Mouse (Mus musculus): Measurements from ENCODE around the gene Slc12a3. TPM values are rescaled to one million over a fixed set of nuclear protein-coding genes. Genes with fewer than 3 reads are reported as not detected.

Gene Slc12a3
- 0.04 TPM in 1 of 2 replicates, not detected in the other for polyA plus RNA-seq (2012)

DNA sequence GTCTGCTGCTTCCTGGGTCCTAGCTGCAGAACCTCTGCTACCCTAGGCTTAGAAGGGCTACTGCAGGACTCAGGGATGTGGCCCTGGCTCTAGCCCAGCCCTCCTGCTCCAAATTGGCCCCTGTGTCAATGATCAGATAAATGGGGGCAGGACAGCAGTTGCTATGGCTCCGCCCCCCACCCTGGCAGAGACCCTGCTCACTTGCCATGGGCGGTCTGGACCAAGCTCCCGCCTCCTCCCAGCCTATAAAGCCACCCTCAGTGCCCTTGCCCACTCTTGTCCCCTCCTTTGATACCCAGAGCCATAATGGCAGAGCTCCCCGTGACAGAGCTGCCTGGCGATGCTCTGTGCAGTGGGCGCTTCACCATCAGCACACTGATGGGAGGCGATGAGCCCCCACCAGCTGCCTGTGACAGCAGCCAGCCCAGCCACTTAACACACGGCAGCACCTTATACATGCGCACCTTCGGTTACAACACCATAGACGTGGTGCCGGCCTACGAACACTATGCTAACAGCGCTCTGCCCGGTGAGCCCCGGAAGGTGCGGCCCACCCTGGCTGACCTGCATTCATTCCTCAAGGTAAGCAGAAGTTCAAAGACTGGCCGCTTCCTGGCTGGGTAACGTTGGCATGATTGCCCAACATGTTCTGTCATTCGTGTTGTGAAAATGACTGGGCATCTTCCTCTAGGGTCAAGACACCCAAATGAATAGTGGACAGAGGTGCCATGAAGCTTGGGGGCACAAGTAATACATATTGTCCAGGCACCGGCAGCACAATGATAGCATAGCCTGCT, at the start of gene Slc12a3:
Gene Slc12a3, plus strand, starts transcription at position 270 of the 797 bp plus-strand sequence.
- no peaks in the 10 kb centered on the region for H3K27me3 ChIP-seq (ENCODE audit: control insufficient read depth)
- no peaks in the 10 kb centered on the region for H3K36me3 ChIP-seq (ENCODE audit: control insufficient read depth)
- peaks cover 1% of the 10 kb centered on the region; the same call in 1 of the 2 replicates for H3K4me1 ChIP-seq (ENCODE audit: control insufficient read depth)
- no peaks in the 10 kb centered on the region for H3K9me3 ChIP-seq (ENCODE audit: control insufficient read depth, low read length)
- H3K4me3 ChIP-seq (replicated peaks) = no peak within 1 kb of the TSS
- TF ChIP-seq GATA1 (IDR thresholded peaks at IDR 0.05; ENCODE audit: low read length) = no peak
- TF ChIP-seq TAL1 (IDR thresholded peaks at IDR 0.05; ENCODE audit: low read length) = no peak

DNA sequence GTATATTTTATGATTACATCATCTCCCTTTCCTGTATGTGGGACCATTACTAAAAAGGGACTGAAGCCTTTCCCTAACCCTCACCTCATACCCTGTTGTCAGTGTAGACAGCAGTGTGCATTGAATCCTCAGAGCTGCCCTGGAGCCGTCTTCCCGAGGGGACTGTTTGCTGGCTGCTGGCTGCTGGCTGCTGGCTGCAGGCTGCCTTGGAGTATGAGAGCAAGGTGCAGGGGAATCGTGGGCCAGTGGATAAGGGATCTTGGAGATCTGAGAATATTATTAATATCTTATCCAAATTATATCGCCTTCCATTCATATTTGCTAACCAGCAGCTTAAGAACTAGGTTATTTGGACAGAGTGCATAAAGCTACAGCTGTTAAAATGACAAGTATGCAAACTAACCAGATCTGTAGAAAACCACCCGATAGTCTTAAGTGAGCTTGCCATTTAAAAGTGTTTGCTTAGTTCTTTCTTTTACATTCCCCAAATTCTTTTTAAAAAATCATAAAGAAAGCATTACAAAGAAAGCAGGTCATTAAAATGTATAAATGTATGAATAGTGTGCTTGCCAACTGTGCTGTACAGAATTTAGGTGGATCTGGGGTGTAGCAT, 48.9 kb upstream of the Slc12a3 start:
- Histone ChIP-seq H3K4me3 (replicated peaks) (no peak overlapping the region), H3K36me3 (ENCODE audit: control insufficient read depth) (peaks cover 3% of the 10 kb centered on the region; the same call in 1 of the 2 replicates), H3K27me3 (ENCODE audit: control insufficient read depth) (no peaks in the 10 kb centered on the region), H3K9me3 (ENCODE audit: control insufficient read depth, low read length) (no peaks in the 10 kb centered on the region), H3K4me1 (ENCODE audit: control insufficient read depth) (peaks cover 8% of the 10 kb centered on the region)
- TF ChIP-seq GATA1 (IDR thresholded peaks at IDR 0.05; ENCODE audit: low read length) (no peak), TAL1 (IDR thresholded peaks at IDR 0.05; ENCODE audit: low read length) (no peak)

DNA sequence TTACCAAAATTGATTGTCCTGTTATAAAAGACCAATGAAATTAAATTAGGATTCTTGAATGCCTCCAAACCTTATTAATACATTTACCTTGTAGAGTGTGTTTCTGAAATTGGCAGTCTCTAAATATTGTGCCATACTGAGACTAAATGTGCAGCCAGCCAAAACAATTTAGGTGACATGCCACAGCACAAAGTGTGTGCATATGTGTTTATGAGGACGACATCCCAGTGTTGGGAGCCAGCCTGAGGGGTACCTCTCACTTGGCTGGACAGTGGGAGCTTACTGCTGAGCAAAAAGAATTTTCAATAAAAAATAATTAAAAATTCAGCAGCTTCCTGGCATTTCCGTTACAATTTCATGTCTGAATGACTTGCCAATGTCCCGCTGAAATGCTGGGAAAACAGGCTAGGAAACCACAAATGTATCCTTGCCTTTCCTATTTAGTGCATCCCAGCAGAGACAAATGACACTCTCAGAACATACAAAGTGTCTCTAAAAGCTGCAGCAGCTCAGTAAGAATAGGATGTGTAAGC, 46.5 kb upstream of the Slc12a3 start:
- TF ChIP-seq GATA1 (IDR thresholded peaks at IDR 0.05; ENCODE audit: low read length) (no peak), TAL1 (IDR thresholded peaks at IDR 0.05; ENCODE audit: low read length) (no peak)
- Histone ChIP-seq H3K4me3 (replicated peaks) (no peak overlapping the region), H3K36me3 (ENCODE audit: control insufficient read depth) (peaks cover 3% of the 10 kb centered on the region), H3K4me1 (ENCODE audit: control insufficient read depth) (peaks cover 8% of the 10 kb centered on the region), H3K9me3 (ENCODE audit: control insufficient read depth, low read length) (no peaks in the 10 kb centered on the region), H3K27me3 (ENCODE audit: control insufficient read depth) (no peaks in the 10 kb centered on the region)

DNA sequence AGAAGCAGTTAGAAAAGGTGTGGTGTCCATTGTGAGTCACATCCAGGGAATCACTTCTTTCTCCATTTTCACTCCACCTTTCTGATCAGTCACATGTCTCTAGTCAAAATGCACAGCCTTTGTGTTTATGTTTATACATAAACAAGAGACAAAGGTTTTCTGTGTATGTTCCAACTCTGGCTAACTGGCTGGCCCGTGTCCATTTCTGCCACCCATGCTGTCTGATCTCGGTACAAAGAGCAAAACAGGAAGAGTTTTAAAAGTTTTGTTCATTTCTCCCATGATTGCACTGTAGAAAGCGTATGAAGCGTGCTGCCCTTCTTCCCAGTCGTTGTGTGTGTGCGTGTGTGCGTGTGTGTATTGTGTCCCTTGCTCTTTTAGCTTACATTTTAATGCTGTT, 44.8 kb upstream of the Slc12a3 start:
- no peaks in the 10 kb centered on the region for H3K27me3 ChIP-seq (ENCODE audit: control insufficient read depth)
- TF ChIP-seq TAL1 (IDR thresholded peaks at IDR 0.05; ENCODE audit: low read length) (no peak), GATA1 (IDR thresholded peaks at IDR 0.05; ENCODE audit: low read length) (no peak)
- H3K4me3 ChIP-seq (replicated peaks) = no peak overlapping the region
- H3K9me3 ChIP-seq (ENCODE audit: control insufficient read depth, low read length) = no peaks in the 10 kb centered on the region
- peaks cover 7% of the 10 kb centered on the region for H3K36me3 ChIP-seq (ENCODE audit: control insufficient read depth)
- H3K4me1 ChIP-seq (ENCODE audit: control insufficient read depth) = peaks cover 7% of the 10 kb centered on the region

DNA sequence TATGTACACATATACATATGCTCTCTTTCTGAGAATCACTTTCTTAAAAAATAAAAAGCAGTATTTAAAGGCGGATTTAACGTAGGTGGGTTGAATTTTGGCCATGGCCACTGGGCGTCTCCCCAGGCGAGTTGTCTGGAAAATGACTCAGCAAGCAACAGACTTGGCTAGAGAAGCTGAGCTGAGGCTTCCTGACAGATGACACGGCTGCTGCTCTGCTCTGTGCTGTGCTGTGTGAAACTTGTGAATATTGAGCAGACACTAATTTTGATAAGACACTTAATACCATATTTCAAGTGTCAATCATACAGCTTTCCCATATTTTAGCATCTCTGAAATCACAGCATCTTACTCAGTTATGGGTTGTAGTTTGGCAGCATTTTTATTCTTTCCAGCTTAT, 38.4 kb upstream of the Slc12a3 start:
- Histone ChIP-seq H3K36me3 (ENCODE audit: control insufficient read depth) (peaks cover 43% of the 10 kb centered on the region), H3K4me1 (ENCODE audit: control insufficient read depth) (peaks cover 22% of the 10 kb centered on the region), H3K4me3 (replicated peaks) (no peak overlapping the region), H3K9me3 (ENCODE audit: control insufficient read depth, low read length) (no peaks in the 10 kb centered on the region), H3K27me3 (ENCODE audit: control insufficient read depth) (no peaks in the 10 kb centered on the region)
- no peak for TF ChIP-seq GATA1 (IDR thresholded peaks at IDR 0.05; ENCODE audit: low read length)
- no peak for TF ChIP-seq TAL1 (IDR thresholded peaks at IDR 0.05; ENCODE audit: low read length)

DNA sequence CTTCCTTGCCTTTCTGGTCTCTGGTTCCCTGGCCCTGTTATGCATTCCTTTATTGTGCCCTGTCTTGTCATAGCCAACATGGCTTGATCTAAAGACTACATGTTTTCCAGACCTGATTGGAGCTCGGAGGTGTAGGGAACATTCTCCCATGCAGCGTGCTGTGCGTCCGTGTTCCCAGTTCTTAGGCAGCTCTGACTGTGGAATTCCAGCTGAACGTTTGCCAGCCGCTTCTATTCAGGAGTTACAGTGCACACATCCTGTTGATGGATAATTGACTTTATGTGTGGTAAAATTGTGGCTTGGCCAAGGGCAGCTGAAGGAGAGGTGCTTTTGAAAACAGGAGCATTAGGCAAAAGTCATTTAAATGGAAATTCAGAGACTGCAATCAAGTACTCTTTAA, 36.9 kb upstream of the Slc12a3 start:
- Histone ChIP-seq H3K27me3 (ENCODE audit: control insufficient read depth) (no peaks in the 10 kb centered on the region), H3K4me1 (ENCODE audit: control insufficient read depth) (peaks cover 30% of the 10 kb centered on the region), H3K36me3 (ENCODE audit: control insufficient read depth) (peaks cover 53% of the 10 kb centered on the region), H3K9me3 (ENCODE audit: control insufficient read depth, low read length) (no peaks in the 10 kb centered on the region), H3K4me3 (replicated peaks) (no peak overlapping the region)
- TF ChIP-seq GATA1 (IDR thresholded peaks at IDR 0.05; ENCODE audit: low read length) (no peak), TAL1 (IDR thresholded peaks at IDR 0.05; ENCODE audit: low read length) (no peak)

DNA sequence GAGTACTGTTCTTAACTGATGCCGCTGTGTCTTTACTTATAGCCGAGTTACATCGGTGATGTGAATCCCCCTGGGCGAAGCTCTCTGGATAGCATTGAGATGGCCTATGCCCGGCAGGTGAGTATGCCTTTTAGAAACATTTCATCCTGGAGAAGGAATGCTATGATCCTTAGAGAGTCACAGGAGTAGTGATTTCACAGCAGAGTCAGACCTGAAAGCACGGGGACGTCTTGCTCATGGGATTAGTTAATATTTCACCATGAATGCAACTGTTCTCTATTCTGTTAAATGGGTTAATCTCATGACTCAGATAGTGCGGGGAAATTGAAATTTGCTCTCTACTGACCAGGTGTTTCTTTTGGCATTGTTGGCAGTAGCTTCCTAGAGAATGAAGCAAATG, 36.4 kb upstream of the Slc12a3 start:
- peaks cover 30% of the 10 kb centered on the region for H3K4me1 ChIP-seq (ENCODE audit: control insufficient read depth)
- H3K36me3 ChIP-seq (ENCODE audit: control insufficient read depth) = peaks cover 57% of the 10 kb centered on the region
- TF ChIP-seq TAL1 (IDR thresholded peaks at IDR 0.05; ENCODE audit: low read length) (no peak), GATA1 (IDR thresholded peaks at IDR 0.05; ENCODE audit: low read length) (no peak)
- H3K9me3 ChIP-seq (ENCODE audit: control insufficient read depth, low read length) = no peaks in the 10 kb centered on the region
- H3K27me3 ChIP-seq (ENCODE audit: control insufficient read depth) = no peaks in the 10 kb centered on the region
- H3K4me3 ChIP-seq (replicated peaks) = no peak overlapping the region

DNA sequence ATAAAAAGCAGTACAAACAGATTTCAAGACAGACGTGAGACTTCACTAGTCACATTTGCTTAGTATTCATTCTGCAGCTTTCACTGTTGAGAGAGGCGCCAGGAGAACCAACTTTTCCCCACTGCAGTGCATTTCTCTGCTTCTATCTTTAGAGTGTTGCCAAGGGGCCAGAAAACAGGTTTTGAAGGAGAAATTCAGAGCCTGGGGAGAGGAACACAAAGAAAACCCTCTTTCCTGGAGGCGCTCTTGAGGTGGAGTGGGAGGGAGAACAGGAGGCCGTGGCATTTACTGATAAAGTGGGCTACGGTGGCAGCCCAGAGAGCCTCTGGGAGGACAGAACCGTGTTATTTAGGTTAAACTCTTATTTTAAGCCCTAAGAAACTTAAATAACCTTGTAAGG, 33.3 kb upstream of the Slc12a3 start:
- no peaks in the 10 kb centered on the region for H3K27me3 ChIP-seq (ENCODE audit: control insufficient read depth)
- peaks cover 53% of the 10 kb centered on the region for H3K36me3 ChIP-seq (ENCODE audit: control insufficient read depth)
- peaks cover 23% of the 10 kb centered on the region for H3K4me1 ChIP-seq (ENCODE audit: control insufficient read depth)
- H3K4me3 ChIP-seq (replicated peaks) = no peak overlapping the region
- H3K9me3 ChIP-seq (ENCODE audit: control insufficient read depth, low read length) = no peaks in the 10 kb centered on the region
- no peak for TF ChIP-seq GATA1 (IDR thresholded peaks at IDR 0.05; ENCODE audit: low read length)

DNA sequence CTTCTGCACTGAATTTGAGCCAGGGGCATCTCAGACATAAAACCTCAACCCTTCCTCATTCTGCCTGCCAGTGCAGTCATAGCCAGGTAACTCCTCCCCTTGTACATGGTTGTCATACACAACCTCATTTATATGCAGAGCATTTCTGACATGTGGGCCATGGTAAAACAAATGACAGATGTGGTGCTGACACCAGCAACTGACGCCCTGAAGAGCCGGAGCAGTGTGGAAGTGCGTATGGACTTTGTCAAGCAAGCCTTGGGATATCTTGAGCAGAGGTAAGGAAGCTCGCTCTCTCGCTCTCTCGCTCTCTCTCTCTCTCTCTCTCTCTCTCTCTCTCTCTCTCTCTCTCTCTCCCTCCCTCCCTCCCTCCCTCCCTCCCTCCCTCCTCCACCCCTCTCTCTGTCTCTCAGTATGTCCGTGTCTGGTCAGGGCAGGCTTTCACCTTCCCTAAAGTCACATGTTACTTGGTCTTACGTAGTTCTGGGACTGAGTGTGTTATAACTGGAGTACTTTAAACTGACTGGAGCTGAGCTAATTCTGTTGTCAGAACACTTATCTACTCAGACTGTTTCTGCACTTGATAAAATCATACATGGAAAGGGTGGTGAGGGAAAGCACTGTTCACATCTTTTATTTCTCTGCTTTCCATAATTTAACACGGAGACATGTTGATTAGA, 32.5 kb upstream of the Slc12a3 start:
- no peaks in the 10 kb centered on the region for H3K27me3 ChIP-seq (ENCODE audit: control insufficient read depth)
- H3K36me3 ChIP-seq (ENCODE audit: control insufficient read depth) = peaks cover 57% of the 10 kb centered on the region
- no peaks in the 10 kb centered on the region for H3K9me3 ChIP-seq (ENCODE audit: control insufficient read depth, low read length)
- H3K4me3 ChIP-seq (replicated peaks) = no peak overlapping the region
- no peak for TF ChIP-seq GATA1 (IDR thresholded peaks at IDR 0.05; ENCODE audit: low read length)
- no peak for TF ChIP-seq TAL1 (IDR thresholded peaks at IDR 0.05; ENCODE audit: low read length)
- H3K4me1 ChIP-seq (ENCODE audit: control insufficient read depth) = peaks cover 19% of the 10 kb centered on the region

Data from erythroblast, embryonic 14.5 days (primary cell).